Mouse (Mus musculus): ENCODE measurements around the gene Gsto1. TPM values are rescaled to one million over a fixed set of nuclear protein-coding genes. Genes with fewer than 3 reads are reported as not detected.

Gene Gsto1
- polyA plus RNA-seq, 1 experiment from 2014 or later: 137 TPM

DNA sequence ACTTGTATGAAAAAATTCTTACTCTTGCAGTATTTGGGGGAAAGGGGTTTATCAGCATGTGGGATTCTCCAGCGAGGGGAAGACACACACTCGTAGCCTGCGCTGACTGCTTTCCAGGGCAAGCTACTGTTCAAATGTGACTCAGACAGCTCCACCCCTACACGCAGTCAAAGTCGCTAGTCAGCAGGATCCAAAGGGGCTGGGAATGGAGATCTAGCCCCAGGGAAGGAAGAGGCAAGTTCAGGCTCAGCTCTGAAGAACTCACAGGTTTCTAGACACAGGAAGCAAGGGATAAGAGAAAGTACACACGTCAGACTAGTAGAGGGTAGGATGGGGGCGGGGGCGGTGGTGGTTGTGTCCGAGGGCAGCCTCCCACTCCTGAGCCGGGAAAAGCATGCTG lies 45.8 kb downstream of the Gsto1 start:
- H3K27me3 ChIP-seq: no peaks in the 10 kb centered on the region
- H3K4me3 ChIP-seq: no peak overlapping the region
- no peak overlapping the region for H3K9ac ChIP-seq

DNA sequence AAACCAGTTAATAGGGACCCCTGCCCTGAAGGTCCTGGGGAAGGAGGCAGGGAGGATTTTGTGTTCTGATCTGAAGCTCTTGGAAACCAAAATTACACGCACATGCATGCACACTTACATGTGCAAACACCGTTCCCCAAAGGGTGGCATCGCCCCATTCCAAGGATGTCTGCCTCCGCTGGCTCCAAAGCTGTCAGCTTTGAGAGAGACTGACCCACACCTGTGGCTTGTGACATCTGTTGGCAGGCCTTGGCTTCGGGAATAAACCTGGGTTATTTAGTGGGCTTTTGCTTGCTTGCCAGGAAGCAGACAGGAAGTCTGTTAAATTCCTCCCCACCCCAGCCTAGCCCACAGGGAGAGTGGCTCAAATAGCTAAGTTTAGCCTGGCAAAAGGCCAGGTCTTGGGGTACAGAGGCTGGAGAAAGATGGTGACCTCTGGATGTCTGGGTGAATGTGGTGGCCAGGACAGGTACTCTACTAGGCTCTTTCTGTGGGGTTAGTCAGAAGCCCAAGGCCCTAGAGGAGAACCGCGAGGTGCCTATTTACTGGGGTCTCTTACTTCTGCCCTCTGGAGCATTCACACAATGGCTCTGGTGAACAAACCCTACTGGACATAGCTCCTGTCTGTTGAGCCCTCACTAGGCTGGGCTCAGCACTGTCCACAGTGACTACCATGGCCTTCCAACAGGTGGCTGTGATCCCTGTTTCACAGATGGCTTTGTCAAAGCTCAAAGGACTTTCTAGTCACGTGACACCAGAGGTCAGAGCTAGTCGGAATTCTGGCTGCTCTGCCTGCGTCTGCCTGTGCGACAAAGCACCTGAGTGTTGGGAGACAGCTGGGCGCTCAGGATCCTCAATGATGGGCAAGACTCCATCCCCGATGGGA lies 47.8 kb downstream of the Gsto1 start:
- Histone ChIP-seq H3K4me2 (no peak overlapping the region), H3K9ac (no peak overlapping the region), H3K27me3 (no peaks in the 10 kb centered on the region), H3K27ac (replicated peaks) (peak overlapping the region; percentile 23; the same call in 1 of the 2 replicates), H3K4me3 (no peak overlapping the region), H3K9me3 (no peaks in the 10 kb centered on the region), H3K4me1 (replicated peaks) (peaks cover 33% of the 10 kb centered on the region), H3K36me3 (peaks cover 5% of the 10 kb centered on the region)
- WGBS: 74% methylated on average over 13 of the region's 13 CpGs
- no peak for ATAC-seq (ENCODE audit: low read depth)

More for the DNA sequence above, 45.8 kb downstream of the Gsto1 start:
- ATAC-seq (ENCODE audit: low read depth): no peak
- H3K36me3 ChIP-seq: peaks cover 25% of the 10 kb centered on the region
- 83% methylated on average over 10 of the region's 10 CpGs for WGBS
- H3K4me2 ChIP-seq: no peak overlapping the region
- peaks cover 31% of the 10 kb centered on the region for H3K4me1 ChIP-seq (replicated peaks)
- no peaks in the 10 kb centered on the region for H3K9me3 ChIP-seq
- H3K27ac ChIP-seq (replicated peaks): no peak overlapping the region

DNA sequence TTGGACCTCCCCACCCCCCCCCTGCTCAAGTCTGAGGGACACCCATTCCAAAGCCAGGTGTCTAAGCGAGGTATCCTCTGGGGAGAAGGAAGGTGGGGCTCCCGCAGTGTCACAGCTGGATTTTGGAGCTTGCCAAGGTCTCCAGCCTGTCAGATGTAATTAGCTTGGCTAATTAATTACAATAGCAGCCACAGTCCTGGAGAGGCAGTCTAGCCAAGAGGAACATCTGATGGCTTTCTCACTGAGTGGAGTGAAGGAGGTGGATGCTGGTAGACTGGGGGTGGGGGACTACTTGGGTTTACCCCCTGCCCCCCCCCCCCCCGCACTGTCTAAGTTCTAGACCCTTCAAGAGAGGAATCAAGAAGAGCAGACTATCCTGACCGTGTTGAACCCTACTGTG lies 48.9 kb downstream of the Gsto1 start:
- H3K4me2 ChIP-seq: no peak overlapping the region
- H3K4me3 ChIP-seq: no peak overlapping the region
- H3K9me3 ChIP-seq: no peaks in the 10 kb centered on the region
- no peaks in the 10 kb centered on the region for H3K27me3 ChIP-seq
- H3K27ac ChIP-seq (replicated peaks): no peak overlapping the region
- WGBS: 52% methylated on average over 4 of the region's 4 CpGs
- H3K36me3 ChIP-seq: no peaks in the 10 kb centered on the region
- H3K9ac ChIP-seq: no peak overlapping the region
- peaks cover 37% of the 10 kb centered on the region for H3K4me1 ChIP-seq (replicated peaks)
- peak; percentile 48; the same call in 1 of the 2 replicates for ATAC-seq (ENCODE audit: low read depth)

DNA sequence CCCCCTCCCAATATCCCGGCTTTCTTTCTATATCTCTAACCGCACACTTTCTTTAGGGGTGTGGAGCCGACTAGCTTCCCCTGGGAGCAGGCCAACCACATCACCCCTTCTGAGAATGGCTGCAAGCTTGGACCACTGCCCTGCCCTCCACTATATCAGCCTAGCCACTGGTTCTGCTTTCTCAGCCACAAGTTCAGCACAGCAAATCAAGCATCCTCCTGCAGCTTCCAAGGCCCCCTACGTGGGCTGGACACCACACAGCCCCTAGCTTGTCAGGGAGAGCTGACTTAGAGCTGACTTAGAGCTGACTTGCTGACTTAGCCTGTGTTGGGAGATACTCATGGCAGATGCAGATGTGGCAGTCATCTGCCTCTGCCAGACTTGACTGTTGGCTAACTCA lies 50.3 kb downstream of the Gsto1 start:
- no peaks in the 10 kb centered on the region for H3K36me3 ChIP-seq
- no peak overlapping the region for H3K9ac ChIP-seq
- H3K27ac ChIP-seq (replicated peaks): no peak overlapping the region
- WGBS: 86% methylated on average over 4 of the region's 4 CpGs
- H3K27me3 ChIP-seq: no peaks in the 10 kb centered on the region
- ATAC-seq (ENCODE audit: low read depth): no peak
- H3K4me2 ChIP-seq: no peak overlapping the region
- H3K9me3 ChIP-seq: no peaks in the 10 kb centered on the region
- peaks cover 51% of the 10 kb centered on the region for H3K4me1 ChIP-seq (replicated peaks)
- H3K4me3 ChIP-seq: no peak overlapping the region

DNA sequence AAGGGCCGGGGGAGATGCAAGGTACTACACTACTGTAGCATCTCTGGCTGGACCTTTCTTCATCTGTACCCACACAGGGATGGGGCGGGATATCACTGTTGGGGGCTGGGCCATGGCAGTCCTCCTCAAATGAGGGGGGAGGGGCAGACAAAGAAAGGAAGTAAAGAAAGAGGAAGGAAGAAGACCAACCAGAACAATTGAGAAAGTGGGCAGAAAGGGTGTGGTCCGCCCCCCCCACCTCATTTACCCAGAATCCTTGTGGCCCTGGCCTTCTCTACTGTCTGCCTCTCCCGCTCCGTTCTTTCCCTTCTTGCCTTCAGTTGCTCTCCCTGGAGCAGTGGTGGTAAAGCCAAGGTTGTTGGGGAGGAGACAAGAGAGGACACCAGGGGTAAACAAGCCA lies 50.8 kb downstream of the Gsto1 start:
- ATAC-seq (ENCODE audit: low read depth): no peak
- Histone ChIP-seq H3K4me1 (replicated peaks) (peaks cover 56% of the 10 kb centered on the region), H3K27ac (replicated peaks) (no peak overlapping the region), H3K27me3 (no peaks in the 10 kb centered on the region), H3K36me3 (no peaks in the 10 kb centered on the region), H3K4me3 (no peak overlapping the region), H3K4me2 (no peak overlapping the region), H3K9me3 (no peaks in the 10 kb centered on the region), H3K9ac (no peak overlapping the region)
- 93% methylated on average over 5 of the region's 5 CpGs for WGBS

DNA sequence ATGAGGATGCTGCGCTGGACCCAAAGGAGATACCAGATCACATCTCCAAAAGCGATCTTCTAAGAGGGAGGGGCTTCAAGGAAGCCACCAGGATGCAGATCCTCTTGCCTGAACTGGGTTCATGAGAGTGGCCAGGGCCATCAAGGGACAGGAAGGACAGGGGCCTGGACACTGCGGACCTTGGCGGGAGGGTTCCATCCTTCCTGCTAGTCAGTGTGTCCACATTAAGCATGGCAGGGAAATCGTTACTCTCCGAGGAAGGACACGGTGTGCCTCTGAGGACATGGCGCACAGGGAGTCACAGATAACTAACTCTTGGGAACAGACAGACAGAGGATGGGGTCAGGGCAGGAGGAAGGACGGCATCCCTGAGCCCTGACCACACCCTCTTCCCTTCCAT lies 52.8 kb downstream of the Gsto1 start:
- ATAC-seq (ENCODE audit: low read depth): no peak
- Histone ChIP-seq H3K36me3 (no peaks in the 10 kb centered on the region), H3K4me2 (no peak overlapping the region), H3K4me3 (no peak overlapping the region), H3K9me3 (no peaks in the 10 kb centered on the region), H3K4me1 (replicated peaks) (peaks cover 56% of the 10 kb centered on the region), H3K27me3 (no peaks in the 10 kb centered on the region), H3K9ac (no peak overlapping the region), H3K27ac (replicated peaks) (no peak overlapping the region)
- WGBS: 97% methylated on average over 9 of the region's 9 CpGs

DNA sequence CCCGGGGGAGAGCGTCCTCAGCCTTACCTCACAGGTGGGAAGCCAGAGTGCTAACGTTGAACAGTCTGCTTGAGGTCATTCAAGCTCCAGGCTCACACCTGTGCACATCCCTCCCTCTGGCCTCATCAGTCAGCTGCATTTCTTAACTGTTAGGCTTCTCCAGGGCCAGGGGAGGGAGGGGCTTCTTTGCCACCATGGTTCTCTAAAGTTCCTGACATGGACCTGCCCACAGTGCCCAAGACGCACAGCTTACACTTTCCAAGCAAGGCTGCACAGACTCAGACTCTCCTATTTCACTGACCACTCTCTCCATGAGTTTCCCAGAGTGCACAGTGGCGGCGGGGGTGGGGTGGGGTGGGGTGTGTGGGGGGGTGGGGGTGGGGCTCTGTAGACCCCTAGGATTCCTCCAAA lies 54.2 kb downstream of the Gsto1 start:
- Histone ChIP-seq H3K27me3 (no peaks in the 10 kb centered on the region), H3K4me3 (0 out of 2 replicates have a peak overlapping the region, but pooled peaks have one; percentile 35), H3K4me1 (replicated peaks) (peaks cover 42% of the 10 kb centered on the region), H3K9me3 (no peaks in the 10 kb centered on the region), H3K4me2 (peak overlapping the region; percentile 59), H3K27ac (replicated peaks) (peak overlapping the region; percentile 97), H3K36me3 (no peaks in the 10 kb centered on the region), H3K9ac (peak overlapping the region; percentile 87)
- ATAC-seq (ENCODE audit: low read depth): peak; percentile 44
- WGBS: 29% methylated on average over 6 of the region's 6 CpGs

DNA sequence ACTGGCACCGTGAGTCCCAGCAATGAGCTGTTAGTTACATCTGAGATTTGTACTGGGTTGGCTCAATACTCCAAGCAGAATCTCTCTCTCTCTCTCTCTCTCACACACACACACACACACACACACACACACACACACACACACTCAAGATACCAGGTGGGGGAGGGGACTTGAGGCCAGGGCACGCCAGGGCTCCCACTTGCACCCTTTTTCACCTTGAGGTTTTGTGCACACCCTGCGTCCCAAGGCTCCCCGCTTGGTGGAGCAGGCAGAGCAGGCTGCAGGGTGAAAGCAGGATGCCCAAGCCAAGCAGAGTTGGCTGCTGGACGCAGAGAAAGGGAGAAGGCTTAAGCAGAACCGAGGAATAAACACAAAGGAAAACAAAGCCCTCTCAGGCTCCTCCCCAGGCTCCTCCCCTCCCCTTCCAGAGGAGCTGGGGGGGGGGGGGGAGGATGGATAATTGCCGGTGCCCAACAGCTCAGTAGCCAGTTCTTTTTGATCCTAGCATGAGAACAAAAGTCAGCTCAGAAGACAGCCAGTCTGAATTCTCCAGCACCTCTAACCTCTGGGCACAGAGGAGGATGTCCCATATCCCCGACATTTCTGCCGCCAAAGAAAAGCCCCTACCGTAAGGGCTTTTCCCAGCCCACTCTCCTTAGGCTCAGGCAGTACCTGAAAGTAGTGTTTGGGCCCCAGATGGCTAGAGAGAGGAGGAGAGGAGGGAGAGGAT lies 54.8 kb downstream of the Gsto1 start:
- Histone ChIP-seq H3K4me1 (replicated peaks) (peaks cover 41% of the 10 kb centered on the region), H3K9ac (peak overlapping the region; percentile 87), H3K4me2 (peak overlapping the region; percentile 59), H3K9me3 (no peaks in the 10 kb centered on the region), H3K36me3 (no peaks in the 10 kb centered on the region), H3K27ac (replicated peaks) (peak overlapping the region; percentile 97), H3K27me3 (no peaks in the 10 kb centered on the region), H3K4me3 (peak overlapping the region; percentile 35)
- WGBS: under 1% methylated on average over 10 of the region's 10 CpGs
- peak; percentile 89 for ATAC-seq (ENCODE audit: low read depth)

DNA sequence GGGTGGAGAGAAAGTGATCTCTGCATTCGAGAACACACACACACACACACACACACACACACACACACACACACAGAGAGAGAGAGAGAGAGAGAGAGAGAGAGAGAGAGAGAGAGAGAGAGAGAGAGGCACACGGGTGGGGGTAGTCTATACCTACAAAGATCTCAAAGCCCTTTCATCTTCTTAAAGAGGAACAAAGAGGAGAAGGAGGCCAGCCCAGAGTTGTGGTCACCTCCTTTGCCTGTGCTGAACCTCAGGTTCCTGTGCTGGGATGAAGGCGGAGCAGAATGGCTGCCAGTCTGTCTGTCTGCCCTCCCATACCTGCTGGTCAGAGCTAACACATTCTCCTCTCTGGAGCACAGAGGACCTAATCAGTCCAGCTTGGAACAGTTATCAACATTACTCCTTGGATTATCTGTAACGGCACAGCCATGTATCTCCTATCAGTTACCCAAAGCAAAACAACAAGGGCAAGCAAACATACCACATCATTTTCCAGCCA lies 55.4 kb downstream of the Gsto1 start:
- 36% methylated on average over 4 of the region's 4 CpGs for WGBS
- Histone ChIP-seq H3K9ac (peak overlapping the region; percentile 87), H3K27ac (replicated peaks) (peak overlapping the region; percentile 97), H3K4me2 (peak overlapping the region; percentile 59), H3K4me1 (replicated peaks) (peaks cover 35% of the 10 kb centered on the region), H3K9me3 (no peaks in the 10 kb centered on the region), H3K4me3 (no peak overlapping the region), H3K36me3 (no peaks in the 10 kb centered on the region), H3K27me3 (no peaks in the 10 kb centered on the region)
- peak; percentile 16; the same call in 1 of the 2 replicates for ATAC-seq (ENCODE audit: low read depth)

DNA sequence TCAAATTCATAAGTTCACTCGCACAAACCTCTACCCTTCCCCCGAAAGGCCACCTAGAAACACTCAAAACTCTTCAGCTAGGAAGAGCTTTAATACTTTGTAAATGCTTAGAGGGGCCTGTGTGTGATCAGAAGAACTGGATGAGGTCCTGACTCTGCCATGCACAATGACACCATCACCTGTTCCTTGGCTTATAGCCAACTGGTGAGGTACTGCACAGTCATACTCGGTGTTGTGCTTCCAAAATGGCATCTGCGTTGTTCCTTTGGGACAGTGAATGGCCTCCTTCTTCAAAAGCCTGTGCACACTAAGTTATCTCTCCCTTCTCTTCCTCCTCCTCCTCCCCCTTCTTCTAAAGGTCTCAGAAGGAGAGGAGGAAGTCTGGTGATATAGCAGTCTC lies 56.0 kb downstream of the Gsto1 start:
- Histone ChIP-seq H3K9ac (no peak overlapping the region; the same call in 1 of the 2 replicates), H3K36me3 (no peaks in the 10 kb centered on the region), H3K9me3 (no peaks in the 10 kb centered on the region), H3K4me1 (replicated peaks) (peaks cover 30% of the 10 kb centered on the region), H3K27me3 (no peaks in the 10 kb centered on the region), H3K4me3 (no peak overlapping the region), H3K27ac (replicated peaks) (peak overlapping the region; percentile 97; the same call in 1 of the 2 replicates), H3K4me2 (no peak overlapping the region)
- no peak for ATAC-seq (ENCODE audit: low read depth)
- 87% methylated on average over 4 of the region's 4 CpGs for WGBS

DNA sequence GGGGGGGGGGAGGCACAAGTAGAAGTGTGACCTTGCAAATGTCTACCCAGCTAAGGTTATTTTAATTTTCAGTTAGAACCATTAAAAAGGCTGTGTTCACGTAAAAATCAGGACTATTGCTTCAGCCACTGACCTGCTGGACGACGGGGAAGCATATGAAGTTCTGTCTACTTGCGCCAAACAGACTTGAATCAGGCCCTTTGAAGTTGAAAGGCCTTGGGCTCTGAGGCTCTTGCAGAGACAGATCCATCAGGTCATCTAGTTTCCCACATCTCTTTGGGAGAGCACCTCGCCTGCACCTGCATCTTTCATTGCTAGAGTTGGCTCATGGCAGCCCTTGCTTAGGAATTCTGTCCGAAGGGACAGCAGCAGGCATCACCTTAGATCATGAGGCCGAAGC lies 58.6 kb downstream of the Gsto1 start:
- 67% methylated on average over 7 of the region's 7 CpGs for WGBS
- H3K36me3 ChIP-seq: no peaks in the 10 kb centered on the region
- H3K27ac ChIP-seq (replicated peaks): no peak overlapping the region
- H3K27me3 ChIP-seq: no peaks in the 10 kb centered on the region
- peaks cover 50% of the 10 kb centered on the region for H3K4me1 ChIP-seq (replicated peaks)
- H3K9ac ChIP-seq: no peak overlapping the region
- H3K4me2 ChIP-seq: no peak overlapping the region
- no peak for ATAC-seq (ENCODE audit: low read depth)
- H3K4me3 ChIP-seq: no peak overlapping the region
- H3K9me3 ChIP-seq: no peaks in the 10 kb centered on the region

DNA sequence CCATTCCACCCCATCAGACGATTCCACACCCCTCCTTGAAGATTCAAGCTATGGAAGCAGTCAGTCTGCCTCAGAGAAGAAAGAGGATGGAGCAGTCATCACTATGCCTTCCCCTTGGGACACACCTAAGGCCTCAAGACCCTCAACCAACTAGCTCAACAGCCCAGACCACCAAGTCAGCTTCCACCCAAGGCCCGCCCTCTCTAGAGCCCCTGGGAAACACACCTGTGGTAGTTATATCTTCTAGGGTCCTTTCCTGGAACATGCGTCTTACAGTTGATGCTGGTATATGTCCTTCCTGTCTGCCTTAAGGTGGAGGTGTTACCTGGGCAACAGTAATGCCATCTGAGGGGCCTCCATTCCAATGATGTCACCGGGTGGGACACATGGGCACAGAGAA lies 59.4 kb downstream of the Gsto1 start:
- no peak for ATAC-seq (ENCODE audit: low read depth)

More for the DNA sequence above, 59.4 kb downstream of the Gsto1 start:
- Histone ChIP-seq H3K27ac (replicated peaks) (no peak overlapping the region), H3K9me3 (no peaks in the 10 kb centered on the region), H3K27me3 (no peaks in the 10 kb centered on the region), H3K4me1 (replicated peaks) (peaks cover 46% of the 10 kb centered on the region), H3K4me2 (no peak overlapping the region), H3K4me3 (no peak overlapping the region), H3K36me3 (no peaks in the 10 kb centered on the region), H3K9ac (no peak overlapping the region)
- 86% methylated on average over 4 of the region's 4 CpGs for WGBS
